Mouse (Mus musculus) ovary, postnatal 10 days (tissue): ENCODE measurements around the gene Fam117a.

Experiments
- DNase-seq: peaks from one replicate; pipeline ENCODE4 v3.0.0; 2022; ENCODE audit warnings: low spot score

Gene Fam117a

GRCm38 (mm10) chr11:95420880-95421435 lies 84.1 kb downstream of the Fam117a start:
- no peak for DNase-seq

GRCm38 (mm10) chr11:95423505-95423904 lies 86.7 kb downstream of the Fam117a start:
- no peak for DNase-seq

- DNase-seq = no peak
Observed at GRCm38 (mm10) chr11:95431344-95431743, 94.5 kb downstream of the Fam117a start.
